Mouse (Mus musculus) frontal cortex, postnatal 10 days (tissue): Measurements from ENCODE around the gene Ntrk2.

Experiments used
- DNase-seq, 2 experiments: peaks; one replicate each; pipeline ENCODE4 v3.0.0; 2022; ENCODE audit warnings: low spot score in 2 of 2, mixed read lengths in 1 of 2

Gene Ntrk2

DNA sequence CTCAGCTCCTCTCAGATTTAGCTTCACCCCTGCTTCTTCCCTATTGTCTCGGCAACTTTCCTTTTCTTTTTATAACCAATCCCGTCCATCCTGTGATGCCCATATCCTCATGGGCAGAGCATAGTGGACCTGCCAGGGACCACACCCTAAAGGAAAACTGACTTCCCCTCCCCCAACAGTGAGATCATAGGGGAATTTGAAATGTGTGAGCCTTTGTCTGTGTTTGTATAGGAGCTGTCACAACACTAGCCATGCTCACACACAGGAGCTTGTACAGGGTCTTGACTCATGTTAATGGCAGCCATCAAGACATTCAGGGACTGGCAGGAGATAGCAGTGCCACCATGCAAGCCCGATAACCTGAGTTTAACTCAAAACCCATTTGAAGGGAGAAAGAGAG, 118.1 kb downstream of the Ntrk2 start:
- DNase-seq = no peak

DNA sequence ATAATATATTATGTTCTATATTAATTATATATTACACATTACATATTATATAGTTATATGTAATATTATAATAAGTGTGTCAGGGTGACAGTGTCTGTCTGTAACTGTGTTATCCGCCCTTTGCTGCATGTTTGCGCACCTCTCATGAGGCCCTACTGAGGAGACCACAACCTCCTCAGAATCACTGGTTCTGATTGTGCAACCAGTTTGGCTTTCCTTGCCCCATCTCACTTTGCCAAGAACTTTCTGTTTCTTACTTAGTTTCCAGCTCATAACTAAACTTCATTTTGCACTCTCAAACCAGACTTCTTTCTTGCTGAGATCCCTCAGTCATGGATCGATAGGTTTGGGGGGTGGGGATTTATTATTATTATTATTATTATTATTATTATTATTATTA, 120.8 kb downstream of the Ntrk2 start:
- DNase-seq = no peak

DNA sequence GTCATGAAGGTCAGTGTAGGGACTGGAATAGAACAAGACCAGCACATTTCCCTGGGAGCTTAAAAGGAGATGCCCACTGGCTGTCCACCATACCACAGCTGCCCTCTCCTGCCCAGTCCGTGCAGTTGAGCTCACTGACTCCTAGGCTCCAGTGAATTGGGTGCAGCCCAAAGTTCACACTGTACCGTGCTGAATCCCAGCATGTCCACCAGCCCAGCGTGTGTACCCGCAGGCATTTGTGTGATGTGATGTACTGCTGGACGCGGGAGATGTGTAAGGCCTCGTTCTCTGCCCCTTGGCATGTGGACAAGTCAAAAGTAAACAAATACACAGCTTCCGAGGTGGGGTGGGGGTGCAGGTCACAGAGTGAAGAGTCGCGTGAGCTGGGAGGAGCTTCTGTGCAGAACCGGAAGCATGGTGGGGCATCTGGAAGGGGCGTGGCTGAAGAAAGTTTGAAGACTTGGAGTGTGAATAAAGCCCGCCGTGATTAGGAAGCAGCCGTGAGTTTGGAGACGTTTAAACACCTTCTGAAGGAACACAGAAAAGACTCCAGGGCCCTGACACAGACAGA, 121.4 kb downstream of the Ntrk2 start:
- DNase-seq = no peak

DNA sequence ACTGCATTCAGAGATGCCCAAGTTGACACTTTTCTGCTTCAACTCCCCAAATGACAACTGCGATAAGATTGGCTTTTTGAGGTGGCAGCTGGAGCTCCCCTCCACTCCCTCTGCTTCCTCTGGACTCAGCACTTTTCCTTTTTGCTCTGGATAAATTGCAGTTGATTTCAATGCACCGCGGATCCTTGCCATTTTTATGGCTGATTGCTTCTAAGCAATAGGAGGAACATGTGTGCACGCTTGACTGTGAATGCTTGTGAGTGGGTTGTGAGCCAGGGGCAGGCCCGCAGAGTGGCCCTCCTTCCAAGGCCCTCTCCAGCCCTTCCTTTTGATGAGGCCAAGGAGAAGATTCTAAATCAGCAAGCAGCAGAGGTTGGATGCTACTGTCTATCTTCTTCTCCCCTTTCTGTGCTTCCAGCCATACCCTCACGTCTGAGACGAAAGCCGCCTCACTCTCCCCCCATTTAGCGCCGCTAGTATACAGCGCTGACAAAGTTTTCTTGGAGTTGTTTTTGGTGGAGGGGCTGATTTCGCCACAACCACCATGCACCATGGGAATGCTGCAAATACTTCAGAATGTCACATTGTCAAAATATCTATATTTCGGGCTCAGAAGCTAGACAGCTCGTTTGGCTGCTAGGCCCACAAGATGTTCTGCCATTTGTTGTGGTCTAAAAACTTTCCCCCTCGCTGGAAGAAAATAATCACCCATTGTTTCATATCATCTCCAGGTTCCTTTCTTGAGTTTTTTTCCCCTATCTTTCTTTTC, 122.5 kb downstream of the Ntrk2 start:
- DNase-seq = no peak

DNA sequence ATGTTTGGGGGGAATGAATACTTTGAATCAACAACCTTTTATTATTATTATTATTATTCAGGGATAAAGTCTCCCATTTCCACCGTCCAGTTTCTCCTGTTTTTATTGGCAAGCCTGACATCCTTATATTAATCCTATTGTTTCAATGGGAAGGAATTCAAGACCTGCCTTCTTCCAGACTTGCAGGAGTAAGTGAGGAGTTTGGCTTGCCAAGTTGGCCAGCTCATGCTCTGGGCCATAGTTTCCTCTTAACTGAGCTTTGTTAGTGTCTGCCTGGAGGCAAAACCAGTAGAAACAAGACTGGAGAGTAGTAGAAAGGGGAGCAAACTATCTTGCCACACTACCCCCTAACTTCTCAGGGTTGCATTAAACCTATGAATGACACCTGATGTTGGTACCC, 123.8 kb downstream of the Ntrk2 start:
- no peak for DNase-seq

DNA sequence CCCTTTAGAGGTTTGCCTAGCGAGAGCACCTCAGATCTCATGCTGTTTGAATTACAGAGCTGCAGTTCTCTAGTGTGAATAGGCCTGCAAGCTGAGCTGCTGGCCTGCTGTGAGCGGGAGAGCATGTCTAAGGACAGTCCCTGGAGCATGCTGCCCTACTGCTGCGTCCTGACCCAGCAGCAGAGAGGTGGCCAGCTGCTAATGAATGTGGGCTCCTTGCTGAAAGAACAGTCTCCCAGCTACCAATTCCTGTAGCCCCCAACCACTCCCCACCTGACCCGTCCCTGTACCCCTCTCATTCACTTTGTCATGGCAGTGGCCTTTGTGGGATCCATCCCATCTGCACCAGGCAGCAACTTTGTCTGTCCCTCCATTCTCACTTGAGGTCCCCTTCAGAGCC, 126.8 kb downstream of the Ntrk2 start:
- no peak for DNase-seq

DNA sequence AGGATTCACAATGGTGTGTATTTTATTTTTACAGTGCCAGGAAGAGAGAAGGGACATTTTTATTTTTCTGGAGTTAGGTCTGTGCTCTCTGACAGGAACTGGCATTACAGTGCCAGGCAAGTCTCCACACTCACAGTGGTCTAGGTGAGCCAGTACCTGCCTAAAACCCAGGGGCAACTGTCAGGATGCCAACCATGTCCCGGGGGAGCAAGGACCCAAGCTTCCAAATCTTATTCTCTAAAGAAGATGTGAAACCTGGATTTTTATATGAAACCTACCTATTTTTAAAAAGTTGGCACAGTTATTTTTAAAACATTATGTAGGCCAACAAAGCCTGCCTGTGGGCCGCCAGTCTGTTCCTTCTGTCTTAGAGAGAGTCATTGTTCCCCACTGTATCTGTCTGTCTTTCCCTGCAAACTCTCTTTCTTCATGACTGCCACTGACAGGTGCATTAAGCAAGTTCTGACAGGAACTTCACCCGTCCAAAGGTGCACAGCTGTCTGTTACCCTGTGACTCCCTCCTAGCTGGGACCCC, 128.3 kb downstream of the Ntrk2 start:
- DNase-seq = no peak

DNA sequence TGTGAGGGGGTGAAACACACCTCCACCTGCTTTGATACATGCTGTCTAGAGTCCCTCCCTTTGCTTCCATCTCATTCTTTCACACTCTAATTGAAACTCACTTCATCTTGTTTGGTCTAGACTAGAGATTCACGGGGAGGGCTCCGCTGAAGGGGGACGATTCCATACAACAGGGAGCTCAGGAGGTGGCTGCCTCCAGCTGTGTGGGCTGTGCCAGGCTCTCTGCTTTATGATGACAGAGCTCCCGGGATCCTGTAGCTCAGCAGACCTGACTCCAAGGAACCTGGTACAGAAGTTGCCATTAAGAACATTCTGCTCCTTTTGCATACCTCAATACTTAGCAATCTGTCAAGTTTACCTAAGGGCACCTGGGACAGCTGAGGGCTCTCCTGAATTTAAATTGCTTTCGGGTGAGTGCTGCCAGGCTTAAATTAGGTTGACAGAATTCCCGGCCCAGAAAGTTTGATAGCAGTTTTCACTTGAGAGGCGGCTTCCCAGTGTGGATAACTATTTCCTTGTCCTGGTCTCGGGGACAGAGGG, 129.7 kb downstream of the Ntrk2 start:
- DNase-seq = no peak

DNA sequence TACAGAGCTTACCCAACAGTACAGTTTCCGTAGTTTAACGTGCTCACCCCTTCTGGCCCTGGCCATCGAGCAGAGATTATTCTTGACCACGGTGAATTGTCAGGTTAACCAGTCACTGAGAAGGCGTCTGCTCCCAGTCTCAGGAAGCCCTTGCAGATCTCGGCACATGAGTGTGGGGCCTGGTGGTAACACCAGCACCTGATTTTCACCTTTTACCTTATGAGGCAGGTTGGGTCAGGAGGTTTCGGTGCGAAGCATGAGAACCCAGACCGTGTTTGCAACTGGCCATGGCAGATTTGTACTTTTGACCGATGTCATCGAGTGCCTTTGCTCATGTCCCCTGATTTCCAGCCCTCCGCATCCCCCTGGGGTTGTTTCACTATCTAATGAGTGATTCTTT, 131.5 kb downstream of the Ntrk2 start:
- no peak for DNase-seq

DNA sequence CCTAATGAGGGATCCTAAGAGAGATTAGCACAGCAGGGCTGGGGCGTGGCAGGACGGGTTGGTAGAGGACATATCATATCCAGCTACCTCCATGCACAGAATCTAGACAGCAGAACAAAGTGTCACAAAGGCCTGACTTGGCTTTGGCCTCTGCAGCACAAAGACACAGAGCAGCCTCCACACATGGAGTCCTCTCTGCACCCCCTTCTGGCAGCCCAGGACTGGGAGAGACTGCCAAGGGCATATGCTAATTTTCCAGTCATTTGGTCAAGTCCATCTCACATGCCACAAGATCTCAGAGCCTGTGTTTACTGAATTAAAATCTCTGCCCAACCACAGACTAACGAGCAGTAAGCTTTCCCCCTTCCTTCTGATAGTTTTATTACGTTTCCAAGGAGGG, 132.1 kb downstream of the Ntrk2 start:
- DNase-seq = no peak

DNA sequence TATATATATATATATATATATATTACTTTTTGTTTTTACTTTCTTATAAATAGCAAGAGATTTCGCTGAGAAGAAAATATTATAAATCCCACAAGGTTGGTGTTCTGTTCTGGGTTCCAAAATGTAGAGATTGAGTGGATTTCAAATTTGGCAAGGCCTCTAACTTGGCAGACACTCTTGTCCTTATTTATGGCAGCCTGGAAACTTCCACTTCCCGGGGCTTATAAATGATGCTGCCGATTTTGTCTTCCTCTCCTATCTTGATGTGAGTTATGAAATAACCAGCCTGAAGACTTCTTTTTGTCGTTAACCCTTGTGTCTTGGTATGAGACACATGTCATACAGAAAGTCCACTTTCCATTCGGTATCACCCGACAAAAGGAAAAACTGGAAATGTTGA, 133.8 kb downstream of the Ntrk2 start:
- DNase-seq = no peak

DNA sequence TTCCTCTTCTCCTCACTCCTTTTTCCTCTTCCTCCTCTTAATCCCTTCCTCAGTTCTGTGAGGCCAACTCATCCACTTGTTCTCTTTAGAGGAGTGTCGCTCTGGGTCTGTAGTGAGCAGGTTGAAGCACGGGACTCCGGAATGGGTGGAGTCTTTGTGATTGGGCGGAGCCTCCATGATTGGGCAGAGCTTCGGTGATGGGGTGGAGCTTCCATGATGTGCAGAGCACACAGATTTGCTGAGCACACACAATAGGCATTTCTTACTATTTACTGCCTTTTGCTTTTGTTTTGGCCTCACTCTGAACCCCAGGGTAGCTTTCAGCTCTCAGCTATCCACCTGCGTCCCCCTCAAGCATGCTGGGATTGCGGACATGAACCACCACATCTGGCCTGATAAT, 134.4 kb downstream of the Ntrk2 start:
- DNase-seq = no peak

DNA sequence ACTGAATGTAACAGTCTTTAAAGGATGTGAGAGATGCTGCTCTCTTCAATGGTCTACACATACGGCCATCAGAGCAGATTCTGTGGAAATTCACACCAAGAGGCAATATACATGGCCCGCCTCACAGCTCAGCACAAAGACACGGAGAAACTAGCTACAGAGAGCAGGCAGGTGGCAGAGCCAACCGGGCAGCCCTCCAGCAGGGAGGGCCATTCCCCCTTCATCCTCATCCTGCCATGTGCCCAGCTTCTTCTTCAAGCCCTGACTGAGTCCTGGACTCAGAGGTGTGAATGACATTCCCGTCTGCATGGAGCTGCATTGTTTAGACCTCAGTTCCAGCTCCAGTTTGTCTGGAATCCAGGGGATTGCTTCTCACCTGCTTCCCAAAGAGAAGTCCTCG, 139.4 kb downstream of the Ntrk2 start:
- DNase-seq = no peak

DNA sequence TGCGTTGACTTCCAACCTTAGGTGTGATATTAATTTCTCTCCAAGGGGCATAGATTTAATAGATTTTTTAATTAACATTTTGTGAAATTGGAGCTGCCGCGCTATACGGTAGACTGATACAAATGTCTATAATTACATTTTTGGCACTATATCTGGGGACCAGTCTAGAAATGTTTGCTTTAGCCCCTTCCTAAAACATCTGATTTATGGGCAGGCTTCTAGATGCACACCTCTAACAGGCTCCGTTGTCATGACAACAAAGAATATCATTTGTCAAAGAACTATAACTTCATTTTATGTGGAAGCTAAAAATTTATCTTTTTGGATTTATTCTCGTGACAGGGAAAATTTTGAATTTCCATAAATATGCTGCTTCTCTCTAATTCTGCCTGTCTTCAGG, 140.2 kb downstream of the Ntrk2 start:
- DNase-seq = no peak

DNA sequence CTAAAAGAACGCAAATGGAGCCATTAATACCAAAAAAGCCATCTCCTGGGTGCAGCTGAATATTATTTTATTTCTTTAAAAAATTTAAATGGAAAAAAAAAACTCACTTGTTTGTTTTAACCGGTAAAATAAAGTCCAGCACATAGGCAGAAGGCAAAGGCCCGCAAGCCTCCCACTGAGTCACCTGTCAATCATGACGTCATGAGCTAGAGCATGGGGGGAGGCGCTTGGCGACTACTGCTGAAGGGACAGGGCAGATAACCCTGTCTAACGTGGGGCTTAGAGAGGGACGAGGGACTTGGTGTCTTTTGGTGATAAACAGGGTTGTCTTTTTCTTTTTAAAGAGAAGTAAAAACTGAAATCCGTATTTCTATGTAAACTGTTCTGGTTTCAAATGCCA, 140.7 kb downstream of the Ntrk2 start:
- no peak for DNase-seq

DNA sequence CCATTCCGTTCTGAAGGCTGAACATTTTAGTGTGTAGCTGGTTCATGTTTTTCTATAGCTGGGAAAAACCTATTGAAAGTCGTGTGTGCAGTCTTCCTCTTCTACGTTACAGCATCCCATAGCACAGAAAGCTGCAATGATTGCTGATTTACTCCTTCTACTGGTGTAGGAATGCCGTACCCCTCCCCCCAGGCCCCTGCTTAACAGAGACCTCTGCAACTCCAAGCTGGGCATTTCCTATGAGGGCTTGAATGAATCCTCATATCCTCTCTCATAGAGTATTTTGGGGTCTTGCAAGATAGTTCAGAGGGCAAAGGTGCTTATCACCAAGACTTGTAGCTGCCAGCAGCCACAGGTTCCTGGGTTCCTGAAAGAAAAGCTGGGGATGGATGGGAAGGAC, 148.0 kb downstream of the Ntrk2 start:
- no peak for DNase-seq

DNA sequence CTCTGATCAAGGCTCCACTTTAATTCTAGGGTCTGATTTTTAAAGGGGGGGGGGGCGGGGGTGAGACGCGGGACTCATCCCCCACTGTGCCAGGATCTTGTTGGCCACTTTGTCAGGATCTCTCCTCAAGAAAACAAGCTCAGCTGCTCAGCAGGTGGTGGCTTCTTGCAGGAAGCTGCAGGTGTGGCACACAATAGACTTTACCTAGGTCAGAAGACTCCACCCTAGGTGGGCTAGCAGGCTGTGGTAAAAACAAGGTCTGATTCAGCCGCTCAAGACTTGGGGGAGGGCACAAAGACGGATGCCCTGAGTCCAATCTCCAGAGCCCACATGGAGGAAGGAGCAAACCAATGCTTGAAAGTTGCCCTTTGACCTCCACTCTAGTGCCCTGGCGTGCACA, 148.4 kb downstream of the Ntrk2 start:
- DNase-seq = no peak

DNA sequence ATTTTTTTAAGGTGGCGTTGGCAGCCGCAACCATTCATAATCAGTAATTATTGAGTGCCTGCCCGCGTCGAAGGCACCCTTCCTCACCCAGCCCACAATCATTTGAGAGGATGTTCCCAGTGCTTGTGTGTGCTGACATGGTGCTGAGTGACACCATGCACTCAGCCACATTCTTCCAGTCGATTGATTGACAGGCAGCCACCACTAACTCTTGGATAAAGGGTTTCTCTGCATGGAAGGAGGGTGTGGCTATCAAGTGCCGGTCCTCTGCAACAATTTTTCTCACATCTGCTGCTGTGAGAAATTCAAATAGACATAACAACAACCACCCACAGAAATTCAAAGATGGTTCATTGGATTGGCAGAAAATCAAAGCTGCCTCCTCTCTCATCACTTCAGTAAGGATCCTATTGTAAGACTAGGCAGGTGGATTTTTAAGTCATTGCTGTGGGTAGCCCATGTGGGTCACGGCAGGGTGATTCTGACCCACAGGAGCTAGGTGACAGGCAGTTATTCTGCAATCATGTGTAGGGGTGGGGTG, 148.9 kb downstream of the Ntrk2 start:
- no peak for DNase-seq

DNA sequence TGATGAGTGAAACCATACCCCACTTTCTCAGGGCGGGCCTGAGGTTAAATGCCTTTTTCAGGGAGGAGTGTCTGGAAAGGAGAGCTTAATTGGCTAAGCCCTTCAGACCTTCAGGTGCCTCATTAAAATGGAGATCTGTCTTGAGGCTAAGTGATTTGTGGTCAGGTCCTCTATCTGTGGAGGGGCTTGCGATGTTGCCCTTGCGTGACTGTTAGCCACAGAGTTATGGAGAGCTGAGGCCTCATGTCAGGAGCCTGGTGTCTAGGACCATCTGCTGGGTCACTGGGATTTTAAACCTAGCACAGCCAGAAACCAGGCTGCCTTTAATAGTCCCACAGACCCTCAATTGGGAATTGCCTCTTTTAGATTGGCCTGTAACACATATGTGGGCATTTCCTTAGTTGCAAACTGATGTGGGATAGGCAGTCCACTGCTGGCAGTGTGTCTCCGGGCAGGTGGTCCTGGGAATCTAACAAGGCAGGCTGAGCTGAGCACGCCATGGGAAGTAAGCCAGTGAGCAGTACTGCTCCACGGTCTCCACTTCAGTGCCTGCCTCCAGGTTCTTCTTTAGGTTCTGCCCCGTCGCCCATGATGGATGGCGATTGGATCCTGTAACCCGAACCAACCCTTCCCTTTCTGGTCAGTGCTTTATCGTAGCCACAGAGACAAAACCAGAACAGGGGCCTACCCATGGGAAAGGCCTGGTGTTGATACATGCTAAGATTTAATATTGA, 152.0 kb downstream of the Ntrk2 start:
- DNase-seq = no peak

DNA sequence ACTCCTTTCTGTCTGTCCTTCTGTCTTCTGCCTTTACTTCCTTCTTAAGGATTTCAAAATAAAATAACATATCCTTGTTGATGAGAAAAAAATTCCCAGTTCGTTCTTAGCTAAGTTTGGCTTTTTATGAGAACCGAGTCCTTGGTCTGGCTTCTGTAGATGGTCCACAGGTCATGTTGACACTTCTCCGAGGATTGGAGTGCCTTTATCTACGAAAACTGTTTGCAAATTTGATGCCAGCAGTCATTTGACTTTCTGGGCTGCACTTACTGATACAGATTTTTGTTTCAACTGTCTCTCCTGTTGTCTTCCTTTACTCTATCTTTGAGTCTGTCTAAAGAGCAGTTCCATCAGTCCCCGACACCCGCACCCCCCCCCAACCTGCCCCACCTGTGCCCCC, 154.0 kb downstream of the Ntrk2 start:
- no peak for DNase-seq

DNA sequence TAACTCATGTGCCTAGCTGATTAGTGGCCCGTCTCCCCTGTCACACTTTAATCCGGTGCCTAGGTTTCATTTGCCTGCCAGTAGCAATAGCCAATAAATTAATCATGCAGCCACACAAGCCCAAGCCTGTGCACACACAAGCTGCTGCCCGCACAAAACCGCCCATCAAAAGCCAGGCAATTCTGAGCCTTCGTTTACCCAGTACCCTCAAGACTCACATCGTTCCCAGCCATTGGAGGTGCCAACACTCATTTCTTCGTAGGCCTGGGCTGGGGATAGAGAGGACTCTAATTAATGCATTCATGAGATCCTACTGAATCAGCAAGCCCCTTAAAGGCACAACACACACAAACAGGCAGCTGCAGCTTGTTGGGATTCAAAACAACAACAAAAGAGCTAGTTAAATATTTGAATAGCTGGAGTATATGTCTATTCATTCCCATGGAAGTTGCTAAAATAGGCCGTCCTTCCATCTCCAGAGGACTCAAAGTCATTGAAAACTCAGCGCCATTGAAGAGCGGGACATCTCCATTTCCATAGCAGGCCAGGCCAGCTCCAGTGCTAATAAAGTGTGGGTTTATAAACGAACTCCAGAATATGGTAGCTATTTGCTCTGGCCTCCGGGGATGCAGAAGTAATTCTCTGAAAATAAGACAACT, 158.5 kb downstream of the Ntrk2 start:
- DNase-seq = no peak

DNA sequence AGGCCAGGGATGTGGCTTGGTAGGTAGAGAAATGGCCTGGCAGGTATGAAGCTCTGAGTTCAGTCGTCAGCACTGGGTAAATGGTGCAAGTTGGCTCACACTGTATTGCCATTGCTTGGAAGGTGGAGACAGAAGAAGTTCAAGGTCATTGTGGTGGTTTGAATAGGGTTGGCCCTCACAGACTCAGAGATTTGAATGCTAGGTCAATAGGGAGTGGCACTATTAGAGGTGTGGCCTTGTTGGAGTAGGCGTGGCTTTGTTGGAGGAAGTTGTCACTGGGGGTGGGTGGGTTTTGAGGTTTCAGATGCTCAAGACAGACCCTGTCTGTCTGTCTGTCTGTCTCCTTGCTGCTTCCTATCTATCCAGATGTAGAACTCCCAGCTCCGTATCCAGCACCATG, 159.5 kb downstream of the Ntrk2 start:
- no peak for DNase-seq
